In the genomic region with DNA sequence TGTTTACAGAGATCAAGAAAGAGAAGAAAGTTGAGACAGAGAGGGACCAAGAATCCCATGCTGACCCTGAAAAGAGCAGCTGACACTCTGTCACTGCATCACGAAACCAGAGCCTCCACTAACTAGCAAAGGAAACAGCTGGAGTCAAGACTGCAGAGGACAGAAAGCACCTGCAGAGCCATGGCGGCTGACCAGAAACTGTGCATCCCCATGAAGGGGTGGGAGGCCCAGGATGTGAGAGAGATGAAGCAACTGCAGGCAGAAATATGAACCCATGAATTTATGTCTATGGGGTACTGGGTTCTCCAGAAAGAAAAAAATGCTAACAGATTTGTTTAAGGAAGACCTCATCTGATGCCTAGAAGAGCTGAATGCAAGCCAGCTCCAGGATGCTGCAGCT, we compare ENCODE assay signal across 12 mouse cellular contexts.
"Had no signal": no experiment of that assay in that cellular context is flagged by ENCODE, and none has a peak within 500 bp of the region (broad histone marks: within the 10 kb centered on the region; RNA-seq: fewer than 3 reads in every experiment).

No protein-coding gene starts in this region.

- ATAC-seq: intestine, embryonic 15.5 days; midbrain, embryonic 16.5 days had no signal

- H3K4me1 ChIP-seq: intestine, embryonic 15.5 days; limb, embryonic 13.5 days; neural tube, embryonic 13.5 days had no signal

- H3K4me3 ChIP-seq: intestine, embryonic 15.5 days; limb, embryonic 13.5 days; midbrain, embryonic 10.5 days; neural tube, embryonic 13.5 days had no signal

- H3K9me3 ChIP-seq: intestine, embryonic 15.5 days had no signal

- H3K9ac ChIP-seq: intestine, embryonic 15.5 days; limb, embryonic 13.5 days; liver, embryonic 14.5 days; neural tube, embryonic 13.5 days had no signal

- DNase-seq: kidney, adult 2 months; kidney, postnatal 14 days; left cerebral cortex, postnatal 4 days; retina, postnatal 1 day; right cerebral cortex, postnatal 4 days; spleen, adult 18-20 months had no signal

- H3K4me2 ChIP-seq: intestine, embryonic 15.5 days; limb, embryonic 13.5 days; neural tube, embryonic 13.5 days had no signal

- H3K27ac ChIP-seq: intestine, embryonic 15.5 days; limb, embryonic 13.5 days; liver, embryonic 14.5 days; midbrain, embryonic 10.5 days; neural tube, embryonic 13.5 days had no signal

- H3K36me3 ChIP-seq: intestine, embryonic 15.5 days; limb, embryonic 13.5 days; midbrain, embryonic 10.5 days; neural tube, embryonic 13.5 days had no signal

- H3K27me3 ChIP-seq: intestine, embryonic 15.5 days; limb, embryonic 13.5 days; neural tube, embryonic 13.5 days had no signal
